Mouse (Mus musculus) erythroblast, embryonic 14.5 days (primary cell): ENCODE results near the gene Rasgrp3. TPM values are rescaled to one million over a fixed set of nuclear protein-coding genes. Genes with fewer than 3 reads are reported as not detected.

Experiments
- H3K27me3 ChIP-seq: 2 replicates; pipeline ENCODE4 v1.6.1; 2012; ENCODE audit warnings: inconsistent platforms; ENCODE audit not compliant: control insufficient read depth
- H3K36me3 ChIP-seq: 2 replicates; pipeline ENCODE4 v1.6.1; 2012; ENCODE audit warnings: mild to moderate bottlenecking, inconsistent platforms; ENCODE audit not compliant: control insufficient read depth
- H3K4me1 ChIP-seq: 2 replicates; pipeline ENCODE4 v1.6.1; 2012; ENCODE audit warnings: inconsistent platforms; ENCODE audit not compliant: control insufficient read depth
- H3K4me3 ChIP-seq: replicated peaks from 2 replicates; pipeline ENCODE3; 2012; ENCODE audit warnings: moderate library complexity, mild to moderate bottlenecking, inconsistent platforms
- H3K9me3 ChIP-seq: 2 replicates; pipeline ENCODE4 v1.6.1; 2012; ENCODE audit warnings: low read length, inconsistent platforms, mixed read lengths; ENCODE audit not compliant: control insufficient read depth
- GATA1 ChIP-seq: IDR thresholded peaks from 2 replicates; pipeline ENCODE4 v1.6.1; 2012; ENCODE audit warnings: low read length, inconsistent platforms, mixed read lengths
- TAL1 ChIP-seq: IDR thresholded peaks from 3 replicates; pipeline ENCODE4 v1.6.1; 2012; ENCODE audit warnings: low read length, inconsistent platforms, mixed read lengths
- polyA plus RNA-seq: library from polyadenylated mRNA; stranded (reverse); fragments of >175 nt; gene quantifications from 2 replicates; pipeline ENCODE4 v1.2.3, GENCODE M21; 2012

Gene Rasgrp3
- polyA plus RNA-seq, 1 experiment, result not detected

DNA sequence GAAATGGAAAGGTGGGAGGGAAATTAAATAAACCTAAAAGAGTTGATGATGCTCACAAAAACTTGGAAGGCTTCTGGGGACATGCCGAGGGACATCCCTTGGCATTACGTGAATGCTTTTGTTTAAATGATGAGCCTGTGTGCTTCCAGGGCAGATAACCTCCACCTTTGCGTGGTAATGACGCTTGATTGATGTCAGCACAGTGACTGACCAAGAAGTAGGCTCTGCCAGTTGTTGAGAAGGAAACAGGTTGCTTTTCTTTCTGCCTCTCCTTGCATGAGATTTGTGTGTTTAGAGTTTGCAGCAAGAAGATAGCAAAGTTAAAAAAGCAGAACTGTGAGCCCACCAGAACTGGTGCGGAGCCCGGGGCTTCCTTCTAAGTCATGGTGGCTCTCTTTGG, 1.1 kb downstream of the Rasgrp3 start:
- no peaks in the 10 kb centered on the region for H3K4me1 ChIP-seq
- H3K4me3 ChIP-seq, result no peak overlapping the region
- peaks cover 14% of the 10 kb centered on the region for H3K27me3 ChIP-seq
- no peaks in the 10 kb centered on the region for H3K9me3 ChIP-seq
- no peaks in the 10 kb centered on the region for H3K36me3 ChIP-seq
- no peak for TF ChIP-seq TAL1
- TF ChIP-seq GATA1, result no peak

DNA sequence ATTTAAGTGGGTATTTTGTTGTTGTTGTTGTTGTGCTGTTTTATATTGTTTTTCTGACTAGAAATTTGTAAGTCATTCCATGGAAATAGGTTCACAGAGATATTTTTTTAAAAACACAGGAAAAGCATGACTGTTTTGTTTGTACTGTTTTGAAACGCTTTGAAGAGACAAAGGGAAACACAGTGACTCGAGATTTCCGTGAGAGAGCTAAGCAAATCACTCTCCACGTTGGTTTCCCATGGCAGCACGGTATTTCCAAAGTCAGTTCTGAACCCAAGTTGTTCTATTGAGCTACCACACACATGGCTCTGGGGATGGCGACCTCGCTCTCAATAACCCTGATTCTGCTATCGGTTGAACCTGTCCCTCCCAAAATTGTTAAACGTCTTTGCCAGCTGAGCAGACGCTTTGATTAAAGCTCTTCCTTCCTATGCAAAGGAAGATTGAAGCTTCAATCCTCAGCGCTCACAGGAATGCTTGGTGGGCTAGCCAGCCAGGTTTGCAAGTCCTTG, 1.6 kb downstream of the Rasgrp3 start:
- H3K36me3 ChIP-seq, result no peaks in the 10 kb centered on the region
- H3K27me3 ChIP-seq, result peaks cover 14% of the 10 kb centered on the region
- no peaks in the 10 kb centered on the region for H3K9me3 ChIP-seq
- no peak overlapping the region for H3K4me3 ChIP-seq
- TF ChIP-seq GATA1, result no peak
- TF ChIP-seq TAL1, result no peak
- no peaks in the 10 kb centered on the region for H3K4me1 ChIP-seq

- no peaks in the 10 kb centered on the region for H3K9me3 ChIP-seq
- H3K36me3 ChIP-seq, result no peaks in the 10 kb centered on the region
- H3K4me1 ChIP-seq, result no peaks in the 10 kb centered on the region
- H3K4me3 ChIP-seq, result no peak overlapping the region
- TF ChIP-seq GATA1, result no peak
- TF ChIP-seq TAL1, result no peak
- H3K27me3 ChIP-seq, result peaks cover 14% of the 10 kb centered on the region
These were observed 2.5 kb downstream of the Rasgrp3 start for GRCm38 (mm10) chr17:75438162-75438561.

DNA sequence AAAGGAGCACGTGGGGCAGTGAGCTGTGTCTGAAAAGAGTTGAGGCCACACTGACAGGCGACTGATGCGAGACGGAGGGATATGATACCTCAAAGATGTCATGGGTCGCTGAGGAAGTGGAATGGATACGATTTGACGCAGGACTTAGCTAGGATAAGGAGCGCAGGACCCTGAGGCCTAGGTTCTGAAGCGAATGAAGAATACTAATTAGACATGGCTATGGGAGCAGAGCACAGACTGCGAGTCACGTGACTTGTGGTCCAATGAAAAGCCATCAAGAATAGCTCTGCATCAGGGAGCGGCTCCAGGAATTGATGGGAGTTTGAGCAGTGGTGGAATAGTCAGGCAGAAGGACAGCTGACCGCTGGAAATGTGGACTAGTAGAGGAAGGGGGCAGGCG, 3.4 kb downstream of the Rasgrp3 start:
- Histone ChIP-seq H3K9me3 (no peaks in the 10 kb centered on the region), H3K27me3 (peaks cover 14% of the 10 kb centered on the region), H3K36me3 (no peaks in the 10 kb centered on the region), H3K4me3 (no peak overlapping the region), H3K4me1 (no peaks in the 10 kb centered on the region)
- TF ChIP-seq TAL1, result no peak
- TF ChIP-seq GATA1, result no peak

DNA sequence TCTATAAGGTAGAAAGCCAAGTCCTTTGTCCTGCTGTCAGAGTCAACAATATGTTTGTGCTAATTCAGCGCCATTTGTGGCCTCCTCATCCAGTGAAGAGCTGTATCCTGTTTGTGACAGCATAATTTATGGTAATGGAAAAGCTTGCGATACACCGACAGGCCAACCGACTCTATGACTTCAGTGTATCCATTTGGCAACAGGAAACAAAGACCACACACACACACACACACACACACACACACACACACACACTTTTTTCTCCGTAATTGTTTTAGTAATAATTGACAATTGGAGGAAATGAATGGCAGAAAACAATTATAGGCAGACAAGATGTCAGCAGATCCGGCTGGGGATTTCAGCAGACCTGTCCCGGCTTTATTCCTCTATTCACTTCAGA, 4.9 kb downstream of the Rasgrp3 start:
- TF ChIP-seq GATA1 (no peak), TAL1 (no peak)
- Histone ChIP-seq H3K4me3 (no peak overlapping the region), H3K9me3 (no peaks in the 10 kb centered on the region), H3K36me3 (no peaks in the 10 kb centered on the region), H3K27me3 (peaks cover 11% of the 10 kb centered on the region), H3K4me1 (no peaks in the 10 kb centered on the region)

DNA sequence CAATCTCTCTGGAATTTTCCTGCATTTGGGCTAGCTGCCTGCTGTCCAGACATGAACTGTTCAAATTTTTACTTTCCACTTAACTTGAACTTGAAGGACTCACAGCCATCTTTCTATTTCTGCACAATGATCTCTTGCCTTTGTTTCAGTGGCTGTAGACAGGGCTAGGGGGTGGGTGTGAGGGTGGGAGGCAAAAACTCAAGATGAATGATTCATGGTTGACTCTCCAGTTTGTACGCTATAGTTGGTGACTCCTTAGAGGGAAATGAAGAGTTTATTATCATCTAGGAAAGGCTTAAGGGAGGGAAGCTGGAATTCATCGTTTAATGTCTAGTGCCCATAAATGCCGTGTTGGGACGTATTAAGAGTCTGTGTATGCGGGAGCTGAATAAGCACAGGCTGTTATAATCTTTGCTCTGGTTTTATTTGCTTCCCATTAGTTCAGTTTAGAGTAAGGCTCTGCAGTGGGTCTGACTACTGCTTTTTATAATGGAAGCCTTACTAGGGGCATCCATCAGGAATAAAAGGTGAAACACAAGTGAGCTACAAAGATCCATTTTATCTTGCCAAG, 5.6 kb downstream of the Rasgrp3 start:
- Histone ChIP-seq H3K27me3 (peaks cover 4% of the 10 kb centered on the region), H3K36me3 (no peaks in the 10 kb centered on the region), H3K4me1 (no peaks in the 10 kb centered on the region), H3K9me3 (no peaks in the 10 kb centered on the region), H3K4me3 (no peak overlapping the region)
- TF ChIP-seq GATA1 (no peak), TAL1 (no peak)

GRCm38 (mm10) chr17:75442352-75442751, 6.7 kb downstream of the Rasgrp3 start:
- no peak for TF ChIP-seq TAL1
- TF ChIP-seq GATA1, result no peak
- Histone ChIP-seq H3K4me1 (no peaks in the 10 kb centered on the region), H3K27me3 (no peaks in the 10 kb centered on the region; the same call in 1 of the 2 replicates), H3K9me3 (no peaks in the 10 kb centered on the region), H3K4me3 (no peak overlapping the region), H3K36me3 (no peaks in the 10 kb centered on the region)

DNA sequence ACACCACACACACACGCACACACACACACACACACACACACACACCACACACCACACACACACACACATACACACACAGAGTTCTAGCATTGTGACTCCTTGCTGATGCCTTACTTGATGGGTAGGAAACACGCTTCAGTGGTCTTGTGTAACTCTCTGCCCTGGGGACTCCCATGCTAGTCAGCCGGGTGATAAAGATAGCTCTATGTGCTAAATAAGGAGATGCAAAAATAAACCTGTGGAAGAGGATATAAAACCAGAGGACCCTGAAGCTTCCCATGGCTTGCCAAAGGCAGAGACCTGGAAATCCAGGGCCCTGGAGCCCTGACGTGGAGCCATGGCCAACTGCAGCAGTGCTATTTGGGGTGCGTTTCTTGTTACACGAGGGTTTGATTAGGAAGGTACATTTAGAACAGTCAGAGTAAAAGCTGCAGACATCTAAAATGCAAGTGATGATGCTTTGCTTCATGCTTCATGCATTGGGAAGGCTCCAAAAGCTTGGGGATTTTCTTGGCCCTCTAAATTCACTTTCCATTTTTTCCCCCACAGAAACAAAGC, 7.4 kb downstream of the Rasgrp3 start:
- Histone ChIP-seq H3K27me3 (no peaks in the 10 kb centered on the region), H3K9me3 (no peaks in the 10 kb centered on the region), H3K4me1 (no peaks in the 10 kb centered on the region), H3K36me3 (no peaks in the 10 kb centered on the region), H3K4me3 (no peak overlapping the region)
- no peak for TF ChIP-seq TAL1
- TF ChIP-seq GATA1, result no peak

DNA sequence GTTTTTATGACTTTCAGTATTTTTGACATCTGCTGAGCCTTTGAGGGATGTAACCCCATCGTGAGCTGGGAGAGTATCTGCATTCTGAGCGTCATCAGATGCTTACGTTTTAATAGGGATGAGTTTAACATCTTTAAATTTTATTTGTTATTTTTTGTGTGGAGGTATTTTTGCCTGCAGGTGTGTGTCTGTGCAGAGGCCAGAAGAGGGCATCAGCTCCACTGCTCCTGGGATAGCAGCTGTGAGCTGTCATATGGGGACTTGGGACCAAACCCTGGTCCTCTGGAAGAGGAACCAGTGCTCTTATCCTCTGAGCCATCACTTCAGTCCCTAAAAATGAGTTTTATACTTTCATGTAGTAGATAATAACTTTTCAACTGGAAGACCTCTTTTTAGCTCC, 12.6 kb downstream of the Rasgrp3 start:
- Histone ChIP-seq H3K27me3 (no peaks in the 10 kb centered on the region), H3K4me1 (no peaks in the 10 kb centered on the region), H3K4me3 (no peak overlapping the region), H3K36me3 (no peaks in the 10 kb centered on the region), H3K9me3 (no peaks in the 10 kb centered on the region)
- no peak for TF ChIP-seq TAL1
- no peak for TF ChIP-seq GATA1

GRCm38 (mm10) chr17:75449022-75449421, 13.3 kb downstream of the Rasgrp3 start:
- Histone ChIP-seq H3K9me3 (no peaks in the 10 kb centered on the region), H3K4me3 (no peak overlapping the region), H3K27me3 (no peaks in the 10 kb centered on the region), H3K36me3 (no peaks in the 10 kb centered on the region), H3K4me1 (no peaks in the 10 kb centered on the region)
- no peak for TF ChIP-seq TAL1
- TF ChIP-seq GATA1, result no peak
